Mouse (Mus musculus): ENCODE data around the gene Egflam.

The Egflam gene

GRCm38 (mm10) chr15:7397818-7398608 lies at the start of gene Egflam:
TSS of gene Egflam (minus strand) at chr15:7398395.
- DNase-seq = peak; percentile 68 to 75

GRCm38 (mm10) chr15:7443396-7444315 lies 45.5 kb upstream of the Egflam start:
- DNase-seq = no peak

GRCm38 (mm10) chr15:7442148-7443100 lies 44.2 kb upstream of the Egflam start:
- peak; percentile 50 to 56 for DNase-seq

GRCm38 (mm10) chr15:7424282-7424681 lies 26.1 kb upstream of the Egflam start:
- no peak for DNase-seq

GRCm38 (mm10) chr15:7404521-7404920 lies 6.3 kb upstream of the Egflam start:
- DNase-seq = peak in 1 of 2 experiments; percentile 15

- DNase-seq = peak; percentile 46 to 58
These were observed 680 bp upstream of the Egflam start for GRCm38 (mm10) chr15:7398609-7399540.

GRCm38 (mm10) chr15:7397446-7397817 lies 763 bp downstream of the Egflam start:
- peak; percentile 31 to 47 for DNase-seq

GRCm38 (mm10) chr15:7383349-7383748 lies 14.8 kb downstream of the Egflam start:
- DNase-seq = no peak

GRCm38 (mm10) chr15:7382457-7382856 lies 15.7 kb downstream of the Egflam start:
- no peak for DNase-seq

- peak; percentile 69 to 77 for DNase-seq
These were observed 45.6 kb downstream of the Egflam start for GRCm38 (mm10) chr15:7352635-7353051.

- DNase-seq = no peak
These were observed 57.4 kb downstream of the Egflam start for GRCm38 (mm10) chr15:7340703-7341309.

- no peak for DNase-seq
These were observed 63.5 kb downstream of the Egflam start for GRCm38 (mm10) chr15:7334517-7335298.

- no peak for DNase-seq
These were observed 65.3 kb downstream of the Egflam start for GRCm38 (mm10) chr15:7332875-7333274.

GRCm38 (mm10) chr15:7322599-7323311 lies 75.4 kb downstream of the Egflam start:
- DNase-seq = no peak

GRCm38 (mm10) chr15:7320901-7321300 lies 77.3 kb downstream of the Egflam start:
- DNase-seq = no peak

- peak in 1 of 2 experiments; percentile 4 for DNase-seq
These were observed 82.7 kb downstream of the Egflam start for GRCm38 (mm10) chr15:7315539-7315938.

GRCm38 (mm10) chr15:7308711-7309110 lies 89.5 kb downstream of the Egflam start:
- DNase-seq = no peak

GRCm38 (mm10) chr15:7299892-7300291 lies 98.3 kb downstream of the Egflam start:
- no peak for DNase-seq

GRCm38 (mm10) chr15:7295199-7295598 lies 103.0 kb downstream of the Egflam start:
- DNase-seq = no peak

Data from kidney, postnatal 4 days (tissue).